Mouse (Mus musculus): ENCODE measurements around the gene Hnf1a.

DNA sequence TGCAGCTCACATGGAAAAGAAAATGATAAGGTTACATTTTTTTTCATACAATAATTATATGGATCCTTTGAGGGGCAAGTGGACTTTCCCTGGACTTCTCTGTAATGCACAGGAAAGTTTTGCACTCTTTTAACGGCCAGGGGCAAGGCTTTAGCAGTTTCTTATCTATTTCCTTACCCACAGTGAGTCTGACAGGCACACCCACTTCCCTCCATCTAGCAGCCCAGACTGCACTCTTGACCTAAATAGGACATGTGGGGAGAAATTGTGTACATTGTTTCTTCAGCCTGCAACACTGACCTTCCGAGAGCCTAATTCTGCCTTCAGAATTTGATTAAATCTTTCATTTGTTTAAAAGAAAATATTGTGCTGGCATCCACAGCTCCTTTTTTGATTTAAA is 47.4 kb upstream of the Hnf1a start:
- TF ChIP-seq CTCF (IDR thresholded peaks at IDR 0.05; ENCODE audit: insufficient read depth, low read length) = no peak
- TF ChIP-seq POLR2A (IDR thresholded peaks at IDR 0.05; ENCODE audit: borderline replicate concordance, extremely low read depth, low read depth, low read length) = no peak

Data from lung, adult 2 months (tissue).